Mouse (Mus musculus) embryo, embryonic 11.5 days (tissue): ENCODE measurements around the gene Angptl8.

Source experiments
- DNase-seq: peaks from one replicate; pipeline ENCODE4 v3.0.0-alpha.2; 2012; ENCODE audit warnings: low read depth, low spot score

Angptl8 gene

GRCm38 (mm10) chr9:21816716-21817305 lies 18.5 kb upstream of the Angptl8 start:
- no peak for DNase-seq

GRCm38 (mm10) chr9:21818125-21818524 lies 17.2 kb upstream of the Angptl8 start:
- no peak for DNase-seq

GRCm38 (mm10) chr9:21818561-21818960 lies 16.7 kb upstream of the Angptl8 start:
- no peak for DNase-seq

GRCm38 (mm10) chr9:21819181-21819729 lies 16.1 kb upstream of the Angptl8 start:
- no peak for DNase-seq

GRCm38 (mm10) chr9:21820183-21820582 lies 15.1 kb upstream of the Angptl8 start:
- DNase-seq = no peak

- no peak for DNase-seq
These were observed 12.6 kb upstream of the Angptl8 start for GRCm38 (mm10) chr9:21822686-21823085.

- DNase-seq = no peak
These were observed 11.4 kb upstream of the Angptl8 start for GRCm38 (mm10) chr9:21823957-21824356.

- DNase-seq = no peak
These were observed 10.9 kb upstream of the Angptl8 start for GRCm38 (mm10) chr9:21824366-21824765.

- no peak for DNase-seq
These were observed 5.4 kb upstream of the Angptl8 start for GRCm38 (mm10) chr9:21829834-21830460.

- DNase-seq = no peak
These were observed 4.9 kb upstream of the Angptl8 start for GRCm38 (mm10) chr9:21830461-21830850.

GRCm38 (mm10) chr9:21830936-21831335 lies 4.4 kb upstream of the Angptl8 start:
- DNase-seq = no peak

GRCm38 (mm10) chr9:21831558-21832240 lies 3.6 kb upstream of the Angptl8 start:
- no peak for DNase-seq

- no peak for DNase-seq
These were observed 2.4 kb downstream of the Angptl8 start for GRCm38 (mm10) chr9:21837690-21838089.

GRCm38 (mm10) chr9:21840115-21840787 lies 4.9 kb downstream of the Angptl8 start:
- no peak for DNase-seq

GRCm38 (mm10) chr9:21841340-21841739 lies 6.0 kb downstream of the Angptl8 start:
- DNase-seq = no peak

- no peak for DNase-seq
These were observed 7.1 kb downstream of the Angptl8 start for GRCm38 (mm10) chr9:21842391-21842790.

GRCm38 (mm10) chr9:21843086-21843485 lies 7.8 kb downstream of the Angptl8 start:
- DNase-seq = no peak

GRCm38 (mm10) chr9:21845381-21846080 lies 10.2 kb downstream of the Angptl8 start:
- DNase-seq = no peak

GRCm38 (mm10) chr9:21846755-21847341 lies 11.5 kb downstream of the Angptl8 start:
- DNase-seq = no peak

GRCm38 (mm10) chr9:21847425-21847824 lies 12.1 kb downstream of the Angptl8 start:
- no peak for DNase-seq

GRCm38 (mm10) chr9:21847926-21848325 lies 12.6 kb downstream of the Angptl8 start:
- DNase-seq = no peak
